Mouse (Mus musculus): ENCODE results near the gene Apba1.

Gene Apba1

GRCm38 (mm10) chr19:23879862-23880261 lies 121.2 kb downstream of the Apba1 start:
- DNase-seq = peak; percentile 84

- no peak for DNase-seq
Observed at GRCm38 (mm10) chr19:23886169-23886568, 127.5 kb downstream of the Apba1 start.

- DNase-seq = no peak
Observed at GRCm38 (mm10) chr19:23891421-23891820, 132.7 kb downstream of the Apba1 start.

GRCm38 (mm10) chr19:23892633-23893032 lies 133.9 kb downstream of the Apba1 start:
- no peak for DNase-seq

GRCm38 (mm10) chr19:23893093-23893889 lies 134.6 kb downstream of the Apba1 start:
- peak; percentile 62 for DNase-seq

GRCm38 (mm10) chr19:23893946-23894345 lies 135.3 kb downstream of the Apba1 start:
- DNase-seq = no peak

- DNase-seq = no peak
Observed at GRCm38 (mm10) chr19:23894822-23895221, 136.1 kb downstream of the Apba1 start.

GRCm38 (mm10) chr19:23896915-23897314 lies 138.2 kb downstream of the Apba1 start:
- DNase-seq = no peak

- DNase-seq = no peak
Observed at GRCm38 (mm10) chr19:23898501-23898900, 139.8 kb downstream of the Apba1 start.

GRCm38 (mm10) chr19:23901177-23901576 lies 142.5 kb downstream of the Apba1 start:
- DNase-seq = no peak

GRCm38 (mm10) chr19:23901768-23902167 lies 143.1 kb downstream of the Apba1 start:
- DNase-seq = peak; percentile 42

- no peak for DNase-seq
Observed at GRCm38 (mm10) chr19:23903066-23903465, 144.4 kb downstream of the Apba1 start.

- no peak for DNase-seq
Observed at GRCm38 (mm10) chr19:23904922-23905321, 146.2 kb downstream of the Apba1 start.

- no peak for DNase-seq
Observed at GRCm38 (mm10) chr19:23905772-23906171, 147.1 kb downstream of the Apba1 start.

GRCm38 (mm10) chr19:23910345-23910744 lies 151.7 kb downstream of the Apba1 start:
- DNase-seq = no peak

- DNase-seq = no peak
Observed at GRCm38 (mm10) chr19:23919384-23920219, 160.9 kb downstream of the Apba1 start.

GRCm38 (mm10) chr19:23920220-23920544 lies 161.5 kb downstream of the Apba1 start:
- DNase-seq = no peak

- no peak for DNase-seq
Observed at GRCm38 (mm10) chr19:23922601-23923000, 163.9 kb downstream of the Apba1 start.

GRCm38 (mm10) chr19:23924057-23924456 lies 165.4 kb downstream of the Apba1 start:
- no peak for DNase-seq

- DNase-seq = no peak
Observed at GRCm38 (mm10) chr19:23924791-23925190, 166.1 kb downstream of the Apba1 start.

GRCm38 (mm10) chr19:23925541-23925940 lies 166.9 kb downstream of the Apba1 start:
- DNase-seq = no peak

GRCm38 (mm10) chr19:23930826-23931225 lies 172.1 kb downstream of the Apba1 start:
- no peak for DNase-seq

- DNase-seq = no peak
Observed at GRCm38 (mm10) chr19:23941422-23941949, 182.8 kb downstream of the Apba1 start.

- no peak for DNase-seq
Observed at GRCm38 (mm10) chr19:23942886-23943285, 184.2 kb downstream of the Apba1 start.

Data from layer of hippocampus, adult 9-11 months (tissue).